Mouse (Mus musculus) MEL (cell line): ENCODE results near the gene Alkbh4. TPM values are rescaled to one million over a fixed set of nuclear protein-coding genes. Genes with fewer than 3 reads are reported as not detected.
"Not testable (repeated sequence)": the region's sequence is repeated elsewhere in the genome, so short reads cannot be mapped to it uniquely, and the experiment has no call there.

ENCODE experiments used
- DNase-seq: peaks from one replicate; pipeline ENCODE4 v3.0.0; 2011; ENCODE audit warnings: low read depth, low spot score
- H3K27ac ChIP-seq: 2 replicates; pipeline ENCODE4 v1.5.1; 2012; ENCODE audit warnings: low read depth, mild to moderate bottlenecking, control low read depth, low read length, moderate library complexity; ENCODE audit not compliant: control insufficient read depth
- H3K27me3 ChIP-seq, 2 experiments: fragments of 150-350 bp in 1 of 2; sonication (generic) in 1 of 2; 2 replicates each; pipeline ENCODE4 v1.6.1; 2012; ENCODE audit warnings: low read length in 2 of 2, mild to moderate bottlenecking in 2 of 2, improper control_type of control experiment in 1 of 2, moderate library complexity in 1 of 2; ENCODE audit not compliant: insufficient read depth in 2 of 2, control insufficient read depth in 1 of 2
- H3K36me3 ChIP-seq, 2 experiments: 2 replicates each; pipeline ENCODE4 v1.6.1; 2012 to 2014; ENCODE audit warnings: low read length in 2 of 2, improper control_type of control experiment in 1 of 2, inconsistent platforms in 1 of 2, mild to moderate bottlenecking in 1 of 2; ENCODE audit not compliant: insufficient read depth in 2 of 2, control insufficient read depth in 1 of 2
- H3K4me1 ChIP-seq, 2 experiments: fragments of 150-350 bp in 1 of 2; sonication (generic) in 1 of 2; 2 replicates each; pipeline ENCODE4 v1.6.1; 2012; ENCODE audit warnings: low read length in 2 of 2, improper control_type of control experiment in 1 of 2, mild to moderate bottlenecking in 1 of 2; ENCODE audit not compliant: insufficient read depth in 2 of 2, control insufficient read depth in 1 of 2
- H3K4me3 ChIP-seq, 2 experiments: fragments of 150-350 bp in 1 of 2; sonication (generic) in 1 of 2; 2 replicates each; pipeline ENCODE4 v1.5.1; 2012; ENCODE audit warnings: low read depth in 2 of 2, low read length in 2 of 2, mild to moderate bottlenecking in 2 of 2, moderate library complexity in 2 of 2, control low read depth in 1 of 2, improper control_type of control experiment in 1 of 2; ENCODE audit not compliant: control insufficient read depth in 1 of 2, insufficient read depth in 1 of 2
- H3K79me2 ChIP-seq: 2 replicates; pipeline ENCODE4 v1.6.1; 2012; ENCODE audit warnings: mild to moderate bottlenecking, low read length, moderate library complexity; ENCODE audit not compliant: control insufficient read depth, poor library complexity, insufficient read depth
- H3K9ac ChIP-seq: 2 replicates; pipeline ENCODE4 v1.6.1; 2012; ENCODE audit warnings: low read depth, mild to moderate bottlenecking, control low read depth, low read length, moderate library complexity; ENCODE audit not compliant: control insufficient read depth, poor library complexity, severe bottlenecking
- H3K9me3 ChIP-seq: fragments of 150-350 bp; sonication (generic); replicated peaks from 2 replicates; pipeline ENCODE4 v1.6.1; 2012; ENCODE audit warnings: mild to moderate bottlenecking, low read length, improper control_type of control experiment, moderate library complexity; ENCODE audit not compliant: insufficient read depth
- CHD2 ChIP-seq: IDR thresholded peaks from 2 replicates; pipeline ENCODE4 v1.6.1; 2011; ENCODE audit warnings: low read length, improper control_type of control experiment
- CTCF ChIP-seq, 3 experiments: IDR thresholded peaks in 2 of 3; conservative IDR thresholded peaks in 1 of 3; 2 replicates each; pipeline ENCODE4 v1.5.1; 2011 to 2012; ENCODE audit warnings: low read length in 3 of 3, low read depth in 2 of 3, mild to moderate bottlenecking in 2 of 3, improper control_type of control experiment in 1 of 3, inconsistent platforms in 1 of 3, mixed read lengths in 1 of 3, moderate library complexity in 1 of 3; ENCODE audit not compliant: control insufficient read depth in 1 of 3, insufficient read depth in 1 of 3, poor library complexity in 1 of 3, severe bottlenecking in 1 of 3
- E2F4 ChIP-seq: IDR thresholded peaks from 2 replicates; pipeline ENCODE4 v1.6.1; 2011; ENCODE audit warnings: low read depth, low read length, improper control_type of control experiment, borderline replicate concordance
- ELF1 ChIP-seq: IDR thresholded peaks from 2 replicates; pipeline ENCODE4 v1.6.1; 2014; ENCODE audit warnings: low read depth, mild to moderate bottlenecking, inconsistent platforms, low read length, improper control_type of control experiment, moderate library complexity
- ETS1 ChIP-seq: IDR thresholded peaks from 2 replicates; pipeline ENCODE4 v1.6.1; 2012; ENCODE audit warnings: low read depth, mild to moderate bottlenecking, inconsistent platforms, low read length, improper control_type of control experiment, moderate library complexity
- GABPA ChIP-seq: IDR thresholded peaks from 2 replicates; pipeline ENCODE4 v1.6.1; 2012; ENCODE audit warnings: low read depth, mild to moderate bottlenecking, inconsistent platforms, low read length, improper control_type of control experiment, moderate library complexity
- MAFK ChIP-seq: IDR thresholded peaks from 2 replicates; pipeline ENCODE4 v1.6.1; 2011; ENCODE audit warnings: low read depth, mild to moderate bottlenecking, low read length, improper control_type of control experiment, borderline replicate concordance
- MAX ChIP-seq: IDR thresholded peaks from 2 replicates; pipeline ENCODE4 v1.6.1; 2011; ENCODE audit warnings: low read length, improper control_type of control experiment
- MAZ ChIP-seq: IDR thresholded peaks from 2 replicates; pipeline ENCODE4 v1.6.1; 2012; ENCODE audit warnings: low read depth, mild to moderate bottlenecking, inconsistent platforms, low read length, improper control_type of control experiment
- MEF2A ChIP-seq: IDR thresholded peaks from 2 replicates; pipeline ENCODE4 v1.6.1; 2014; ENCODE audit warnings: low read depth, mild to moderate bottlenecking, inconsistent platforms, low read length, improper control_type of control experiment; ENCODE audit not compliant: poor library complexity, insufficient replicate concordance, severe bottlenecking; ENCODE audit errors: extremely low read depth
- MYB ChIP-seq: IDR thresholded peaks from 2 replicates; pipeline ENCODE4 v1.6.1; 2011; ENCODE audit warnings: mild to moderate bottlenecking, low read depth, low read length, improper control_type of control experiment
- NELFE ChIP-seq: IDR thresholded peaks from 2 replicates; pipeline ENCODE4 v1.6.1; 2011; ENCODE audit warnings: low read depth, low read length, improper control_type of control experiment
- NRF1 ChIP-seq: IDR thresholded peaks from 2 replicates; pipeline ENCODE4 v1.6.1; 2014; ENCODE audit warnings: low read depth, mild to moderate bottlenecking, inconsistent platforms, low read length, improper control_type of control experiment, moderate library complexity; ENCODE audit not compliant: poor library complexity, insufficient read depth, severe bottlenecking
- POLR2A ChIP-seq, 2 experiments: IDR thresholded peaks; 2 replicates each; pipeline ENCODE4 v1.6.1; 2011 to 2012; ENCODE audit warnings: low read length in 2 of 2, mild to moderate bottlenecking in 2 of 2, control low read depth in 1 of 2, improper control_type of control experiment in 1 of 2, low read depth in 1 of 2, moderate library complexity in 1 of 2; ENCODE audit not compliant: control insufficient read depth in 1 of 2, insufficient read depth in 1 of 2, poor library complexity in 1 of 2
- POLR2AphosphoS2 ChIP-seq: IDR thresholded peaks from 2 replicates; pipeline ENCODE4 v1.6.1; 2011; ENCODE audit warnings: low read length, improper control_type of control experiment
- RCOR1 ChIP-seq: IDR thresholded peaks from 2 replicates; pipeline ENCODE4 v1.6.1; 2012; ENCODE audit warnings: low read depth, mild to moderate bottlenecking, inconsistent platforms, low read length, improper control_type of control experiment
- SIN3A ChIP-seq: IDR thresholded peaks from 2 replicates; pipeline ENCODE4 v1.6.1; 2012; ENCODE audit warnings: low read length, improper control_type of control experiment, inconsistent platforms
- SMC3 ChIP-seq: IDR thresholded peaks from 2 replicates; pipeline ENCODE4 v1.6.1; 2011; ENCODE audit warnings: low read depth, low read length, improper control_type of control experiment
- TBP ChIP-seq: IDR thresholded peaks from 2 replicates; pipeline ENCODE4 v1.8.0; 2011; ENCODE audit warnings: low read depth, low read length, improper control_type of control experiment
- UBTF ChIP-seq: IDR thresholded peaks from 2 replicates; pipeline ENCODE4 v1.6.1; 2012; ENCODE audit warnings: low read depth, mild to moderate bottlenecking, inconsistent platforms, low read length, improper control_type of control experiment, moderate library complexity, borderline replicate concordance; ENCODE audit not compliant: insufficient read depth
- USF1 ChIP-seq: IDR thresholded peaks from 2 replicates; pipeline ENCODE4 v1.6.1; 2014; ENCODE audit warnings: low read depth, mild to moderate bottlenecking, inconsistent platforms, low read length, improper control_type of control experiment, moderate library complexity
- ZMIZ1 ChIP-seq: IDR thresholded peaks from 2 replicates; pipeline ENCODE4 v1.6.1; 2012; ENCODE audit warnings: low read depth, mild to moderate bottlenecking, inconsistent platforms, low read length, improper control_type of control experiment, moderate library complexity
- polyA plus RNA-seq, 2 experiments: library from polyadenylated mRNA; stranded (reverse) in 1 of 2; unstranded in 1 of 2; fragments of >175 nt in 1 of 2; fragments of >200 nt in 1 of 2; gene quantifications; 2 replicates each; pipeline versions ENCODE4 v1.2.1 to v1.2.4; 2012; ENCODE audit warnings: low replicate concordance in 2 of 2, low read depth in 1 of 2; ENCODE audit not compliant: insufficient read length in 2 of 2, insufficient read depth in 1 of 2, missing spikeins in 1 of 2
- total RNA-seq: library from RNA; depleted of rRNA; stranded (reverse); fragments of 300-350 nt; gene quantifications from 2 replicates; pipeline ENCODE4 v1.2.3, GENCODE M21; 2012

Alkbh4 gene
- total and polyA plus RNA-seq, 3 experiments: 23.2 to 24.2 TPM; not detected in 1

DNA sequence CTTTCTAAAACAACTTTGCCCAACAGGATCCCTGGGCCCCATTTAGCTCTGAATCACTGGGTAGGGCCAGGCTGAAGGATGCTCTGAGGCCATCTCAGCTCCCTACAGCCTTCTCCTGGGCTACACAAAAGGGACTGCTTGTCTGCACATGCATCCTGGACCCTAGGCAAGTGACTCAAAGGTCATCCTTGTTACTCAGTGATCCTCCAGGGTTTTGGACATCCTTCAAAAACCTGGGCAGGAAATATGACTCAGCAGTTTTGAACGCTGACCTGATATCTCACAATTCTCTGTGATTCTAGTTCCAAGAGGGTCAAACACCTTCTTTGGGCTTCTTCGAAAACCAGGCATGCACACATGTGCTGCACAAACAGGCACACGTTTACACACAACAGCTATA, 26.9 kb upstream of the Alkbh4 start:
- Histone ChIP-seq H3K79me2 (no peaks in the 10 kb centered on the region), H3K9ac (no peak overlapping the region), H3K27me3 (no peaks in the 10 kb centered on the region), H3K9me3 (no peaks in the 10 kb centered on the region), H3K4me3 (no peak overlapping the region), H3K27ac (no peak overlapping the region), H3K4me1 (peaks cover 4 to 9% of the 10 kb centered on the region in 2 experiments; a peak in 3 of 4 replicates), H3K36me3 (peaks cover 0 to 7% of the 10 kb centered on the region in 2 experiments; a peak in 2 of 4 replicates)
- no peak for DNase-seq
- no peak for TF ChIP-seq UBTF
- TF ChIP-seq E2F4: no peak
- TF ChIP-seq MYB: no peak
- no peak for TF ChIP-seq POLR2AphosphoS2
- TF ChIP-seq CTCF (IDR thresholded peaks at IDR 0.05 in 2 of 3, conservative IDR thresholded peaks at IDR 0.05 in 1 of 3; ENCODE audit: control insufficient read depth in 1 of 3, insufficient read depth in 1 of 3, low read depth in 2 of 3, low read length in 3 of 3, poor library complexity in 1 of 3, severe bottlenecking in 1 of 3): no peak
- TF ChIP-seq ETS1: no peak
- TF ChIP-seq GABPA: peak; percentile 68; the same call in 1 of the 2 replicates
- TF ChIP-seq MAFK: peak; percentile 50; the same call in 1 of the 2 replicates
- no peak for TF ChIP-seq RCOR1
- TF ChIP-seq MAX: no peak

DNA sequence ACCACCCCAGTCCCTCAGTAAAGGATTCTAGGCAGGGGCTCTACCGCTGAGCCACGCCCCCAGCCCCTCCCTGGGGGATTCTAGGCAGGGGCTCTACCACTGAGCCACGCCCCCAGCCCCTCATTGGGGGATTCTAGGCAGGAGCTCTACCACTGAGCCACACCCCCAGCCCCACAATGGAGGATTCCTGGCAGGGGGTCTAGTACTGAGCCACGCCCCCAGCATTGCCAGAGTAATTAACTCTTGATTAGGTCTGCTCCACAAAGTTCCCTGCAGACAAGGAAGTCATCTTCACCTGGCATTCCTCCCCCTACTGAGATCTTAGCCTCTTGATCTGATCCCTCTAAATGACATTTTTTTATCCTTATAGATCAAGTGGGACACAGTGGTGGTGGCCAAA, 22.4 kb upstream of the Alkbh4 start:
- not testable (repeated sequence) for H3K9me3 ChIP-seq, H3K27me3 ChIP-seq, H3K27ac ChIP-seq, H3K9ac ChIP-seq, H3K4me3 ChIP-seq
- DNase-seq: peak; percentile 43
- peaks cover 4 to 23% of the 10 kb centered on the region in 2 experiments; a peak in 3 of 4 replicates for H3K4me1 ChIP-seq
- H3K79me2 ChIP-seq: peaks cover 20% of the 10 kb centered on the region
- H3K36me3 ChIP-seq: peaks cover 0 to 10% of the 10 kb centered on the region in 2 experiments; a peak in 2 of 4 replicates

GRCm38 (mm10) chr5:136115891-136116783, 19.8 kb upstream of the Alkbh4 start, which contains the start of gene Polr2j:
Gene Polr2j, plus strand, starts transcription at chr5:136116631.
- Histone ChIP-seq H3K27me3 (no peaks in the 10 kb centered on the region), H3K36me3 (peaks cover 1 to 3% of the 10 kb centered on the region in 2 experiments; a peak in 2 of 4 replicates), H3K9ac (peak within 1 kb of the TSS; percentile 94), H3K9me3 (no peaks in the 10 kb centered on the region), H3K4me3 (peak within 1 kb of the TSS; percentile 77 to 84), H3K79me2 (peaks cover 26% of the 10 kb centered on the region), H3K4me1 (peaks cover 0 to 15% of the 10 kb centered on the region in 2 experiments; a peak in 2 of 4 replicates), H3K27ac (peak within 1 kb of the TSS; percentile 67)
- peak; percentile 99 for DNase-seq
- TF ChIP-seq CHD2 (no peak), MAZ (peak; percentile 78; the same call in 1 of the 2 replicates), MEF2A (0 out of 2 replicates have a peak, but pooled peaks have one; percentile 45), SIN3A (peak; percentile 93; the same call in 1 of the 2 replicates), MYB (0 out of 2 replicates have a peak, but pooled peaks have one; percentile 35), POLR2A (IDR thresholded peaks at IDR 0.05; ENCODE audit: control insufficient read depth in 1 of 2, insufficient read depth in 1 of 2, low read depth in 1 of 2, low read length in 2 of 2, poor library complexity in 1 of 2) (peak; percentile 84 to 94), NELFE (peak; percentile 97), ZMIZ1 (no peak), TBP (peak; percentile 86), ELF1 (peak; percentile 97), CTCF (IDR thresholded peaks at IDR 0.05 in 2 of 3, conservative IDR thresholded peaks at IDR 0.05 in 1 of 3; ENCODE audit: control insufficient read depth in 1 of 3, insufficient read depth in 1 of 3, low read depth in 2 of 3, low read length in 3 of 3, poor library complexity in 1 of 3, severe bottlenecking in 1 of 3) (peak; percentile 79 to 98 (median 98)), UBTF (no peak), SMC3 (no peak), ETS1 (0 out of 2 replicates have a peak, but pooled peaks have one; percentile 46), E2F4 (peak; percentile 84; the same call in 1 of the 2 replicates), NRF1 (peak; percentile 99; the same call in 1 of the 2 replicates), USF1 (peak; percentile 52)
